Mouse (Mus musculus) CH12.LX (cell line): ENCODE measurements at regions not wholly inside any gene's neighbourhood (a gene's known extent, or its start where the extent isn't known, plus 50 kb on each side); places are given as distances from the start of the nearest gene placed in this dataset.

Source experiments
- CTCF ChIP-seq, 2 experiments: IDR thresholded peaks in 1 of 2; conservative IDR thresholded peaks in 1 of 2; 2 replicates each; pipeline ENCODE4 v1.5.1; 2011 to 2012; ENCODE audit warnings: low read depth in 2 of 2, low read length in 2 of 2, improper control_type of control experiment in 1 of 2, inconsistent platforms in 1 of 2, mild to moderate bottlenecking in 1 of 2, moderate library complexity in 1 of 2
- EP300 ChIP-seq: IDR thresholded peaks from 2 replicates; pipeline ENCODE4 v1.6.1; 2011; ENCODE audit warnings: low read length, improper control_type of control experiment
- MAFK ChIP-seq: IDR thresholded peaks from 2 replicates; pipeline ENCODE4 v1.6.1; 2011; ENCODE audit warnings: low read length, improper control_type of control experiment; ENCODE audit not compliant: insufficient replicate concordance
- MAX ChIP-seq: IDR thresholded peaks from 2 replicates; pipeline ENCODE4 v1.6.1; 2011; ENCODE audit warnings: low read length, improper control_type of control experiment
- MAZ ChIP-seq: IDR thresholded peaks from 2 replicates; pipeline ENCODE4 v1.6.1; 2012; ENCODE audit warnings: low read depth, mild to moderate bottlenecking, inconsistent platforms, low read length, improper control_type of control experiment, moderate library complexity
- MEF2A ChIP-seq: IDR thresholded peaks from 2 replicates; pipeline ENCODE4 v1.6.1; 2014; ENCODE audit warnings: low read depth, mild to moderate bottlenecking, inconsistent platforms, low read length, improper control_type of control experiment, borderline replicate concordance
- POLR2AphosphoS2 ChIP-seq: IDR thresholded peaks from 2 replicates; pipeline ENCODE4 v1.6.1; 2011; ENCODE audit warnings: low read depth, low read length, improper control_type of control experiment
- RAD21 ChIP-seq: IDR thresholded peaks from 2 replicates; pipeline ENCODE4 v1.6.1; 2011; ENCODE audit warnings: low read depth, mild to moderate bottlenecking, low read length, improper control_type of control experiment, moderate library complexity
- UBTF ChIP-seq: IDR thresholded peaks from 2 replicates; pipeline ENCODE4 v1.6.1; 2012; ENCODE audit warnings: low read depth, mild to moderate bottlenecking, inconsistent platforms, low read length, improper control_type of control experiment, moderate library complexity
- USF1 ChIP-seq: IDR thresholded peaks from 2 replicates; pipeline ENCODE4 v1.6.1; 2014; ENCODE audit warnings: low read depth, mild to moderate bottlenecking, inconsistent platforms, low read length, improper control_type of control experiment

DNA sequence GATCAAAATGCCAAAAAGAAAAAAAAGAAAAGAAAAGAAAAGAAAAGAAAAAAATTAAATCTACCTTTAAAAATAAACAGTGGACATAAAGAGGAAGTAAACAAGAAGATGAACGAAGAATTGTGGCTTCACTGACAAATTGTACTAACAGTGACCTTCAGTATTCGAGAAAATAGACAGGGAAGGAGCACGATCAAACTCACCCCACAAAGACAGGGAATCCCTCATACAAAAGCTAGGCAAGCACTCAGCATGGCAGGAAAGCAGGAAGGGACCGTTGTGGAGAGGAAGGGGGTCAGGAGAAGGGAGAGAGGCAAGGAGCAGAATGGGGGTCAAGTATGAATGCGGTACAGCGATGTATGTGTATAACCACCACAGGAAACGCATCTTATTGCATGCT lies 74.6 kb upstream of the Cnot2 start:
- TF ChIP-seq POLR2AphosphoS2, result no peak
- no peak for TF ChIP-seq CTCF (conservative IDR thresholded peaks at IDR 0.05 in 1 of 2, IDR thresholded peaks at IDR 0.05 in 1 of 2; ENCODE audit: low read depth in 2 of 2, low read length in 2 of 2)
- TF ChIP-seq MAZ, result no peak
- no peak for TF ChIP-seq EP300
- no peak for TF ChIP-seq MEF2A
- TF ChIP-seq USF1, result no peak
- no peak for TF ChIP-seq MAFK
- no peak for TF ChIP-seq UBTF
- no peak for TF ChIP-seq MAX
- no peak for TF ChIP-seq RAD21
